Mouse (Mus musculus): ENCODE results near the gene Atf7.

GRCm38 (mm10) chr15:102547478-102547877 lies 77.8 kb downstream of the Atf7 start:
- no peak for TF ChIP-seq POLR2A (IDR thresholded peaks at IDR 0.05; ENCODE audit: extremely low read depth, insufficient read depth, low read length)
- TF ChIP-seq CTCF (IDR thresholded peaks at IDR 0.05; ENCODE audit: low read depth, low read length), result no peak

Data from liver, adult 2 months (tissue).